Mouse (Mus musculus) lung, embryonic 15.5 days (tissue): ENCODE data around the gene Pacsin2. TPM values are rescaled to one million over a fixed set of nuclear protein-coding genes. Genes with fewer than 3 reads are reported as not detected.

Experiments used
- ATAC-seq: fragments of 200-750 bp; cut with Nextera tagmentation; 2 replicates; pipeline ENCODE4 v1.8.0; 2017; ENCODE audit warnings: moderate number of reproducible peaks, borderline replicate concordance; ENCODE audit not compliant: low FRiP score, low TSS enrichment; ENCODE audit errors: extremely low read depth
- H3K27ac ChIP-seq: fragments of 300-500 bp; sonication (generic); 2 replicates; pipeline ENCODE4 v1.5.1; 2015; ENCODE audit warnings: moderate library complexity, mild to moderate bottlenecking, inconsistent platforms
- H3K27me3 ChIP-seq: fragments of 300-500 bp; sonication (generic); 2 replicates; pipeline ENCODE4 v1.6.1; 2015; ENCODE audit warnings: inconsistent platforms
- H3K36me3 ChIP-seq: fragments of 300-500 bp; sonication (generic); 2 replicates; pipeline ENCODE4 v1.6.1; 2015; ENCODE audit warnings: inconsistent platforms
- H3K4me1 ChIP-seq: fragments of 300-500 bp; sonication (generic); 2 replicates; pipeline ENCODE4 v1.6.1; 2015; ENCODE audit warnings: inconsistent platforms
- H3K4me2 ChIP-seq: fragments of 300-500 bp; sonication (generic); 2 replicates; pipeline ENCODE4 v1.6.1; 2015; ENCODE audit warnings: inconsistent platforms, mild to moderate bottlenecking, moderate library complexity
- H3K4me3 ChIP-seq: fragments of 300-500 bp; sonication (generic); 2 replicates; pipeline ENCODE4 v1.5.1; 2015; ENCODE audit warnings: mild to moderate bottlenecking, inconsistent platforms
- H3K9ac ChIP-seq: fragments of 300-500 bp; sonication (generic); 2 replicates; pipeline ENCODE4 v1.6.1; 2015; ENCODE audit warnings: inconsistent platforms
- H3K9me3 ChIP-seq: fragments of 300-500 bp; sonication (generic); 2 replicates; pipeline ENCODE4 v1.6.1; 2016; ENCODE audit warnings: inconsistent platforms
- WGBS: fragments of 180-500 bp; shearing (Covaris S2); methylation state at CpG from one replicate; pipeline ENCODE4 v1.1.7; 2015; 5-methylcytosine and 5-hydroxymethylcytosine counted together
- polyA plus RNA-seq: library from polyadenylated mRNA; unstranded; fragments of >200 nt; fragmentation: Nextera tagmentation; extraction: Ambion mirVana; gene quantifications from 2 replicates; pipeline ENCODE4 v1.2.1, GENCODE M21; 2015

Pacsin2 gene
- polyA plus RNA-seq, 1 experiment from 2014 or later, result 70.9 TPM

GRCm38 (mm10) chr15:83337903-83338870, 126.2 kb downstream of the Pacsin2 start:
- 70% methylated on average over 8 of the region's 8 CpGs for WGBS
- H3K27ac ChIP-seq, result no peak overlapping the region
- H3K4me2 ChIP-seq, result no peak overlapping the region
- H3K4me3 ChIP-seq, result no peak overlapping the region
- H3K9me3 ChIP-seq, result no peaks in the 10 kb centered on the region
- no peak overlapping the region for H3K9ac ChIP-seq
- no peaks in the 10 kb centered on the region for H3K4me1 ChIP-seq
- peaks cover 40% of the 10 kb centered on the region for H3K36me3 ChIP-seq
- H3K27me3 ChIP-seq, result no peaks in the 10 kb centered on the region
- peak; percentile 27; the same call in 1 of the 2 replicates for ATAC-seq

- Histone ChIP-seq H3K4me2 (no peak overlapping the region), H3K36me3 (peaks cover 63% of the 10 kb centered on the region), H3K4me1 (no peaks in the 10 kb centered on the region), H3K27me3 (no peaks in the 10 kb centered on the region), H3K4me3 (no peak overlapping the region), H3K9me3 (no peaks in the 10 kb centered on the region), H3K9ac (no peak overlapping the region), H3K27ac (no peak overlapping the region)
- no peak for ATAC-seq
- 71% methylated on average over 3 of the region's 3 CpGs for WGBS
Observed at GRCm38 (mm10) chr15:83332373-83332772, 132.0 kb downstream of the Pacsin2 start.

GRCm38 (mm10) chr15:83328952-83329351, 135.5 kb downstream of the Pacsin2 start:
- no peak for ATAC-seq
- WGBS, result 75% methylated on average over 5 of the region's 5 CpGs
- H3K27ac ChIP-seq, result no peak overlapping the region
- no peak overlapping the region for H3K4me3 ChIP-seq
- no peak overlapping the region for H3K4me2 ChIP-seq
- H3K9ac ChIP-seq, result no peak overlapping the region
- H3K9me3 ChIP-seq, result no peaks in the 10 kb centered on the region
- no peaks in the 10 kb centered on the region for H3K27me3 ChIP-seq
- peaks cover 60% of the 10 kb centered on the region for H3K36me3 ChIP-seq
- H3K4me1 ChIP-seq, result no peaks in the 10 kb centered on the region

Other genes with a start within 250 kb of the Pacsin2 start
- gene A4galt, start 212.8 kb downstream of the Pacsin2 start, polyA plus RNA-seq, result 3.5 and 3.6 TPM in 2 replicates
- gene Arfgap3, start 114.4 kb downstream of the Pacsin2 start, polyA plus RNA-seq, result 38.3 and 43.9 TPM in 2 replicates
- 21.0 and 23.1 TPM in 2 replicates for gene Ttll1, start 46.3 kb upstream of the Pacsin2 start, polyA plus RNA-seq
- gene Bik, start 62.3 kb upstream of the Pacsin2 start, polyA plus RNA-seq, result 15.2 and 16.1 TPM in 2 replicates
- gene Tspo, start 99.0 kb upstream of the Pacsin2 start, polyA plus RNA-seq, result 99.8 and 105 TPM in 2 replicates
- gene Mcat, start 99.2 kb upstream of the Pacsin2 start, polyA plus RNA-seq, result 34.3 and 34.7 TPM in 2 replicates
- gene Ttll12, start 130.6 kb upstream of the Pacsin2 start, polyA plus RNA-seq, result 33.3 and 34.0 TPM in 2 replicates